Mouse (Mus musculus): ENCODE data around the gene Nhs. TPM values are rescaled to one million over a fixed set of nuclear protein-coding genes. Genes with fewer than 3 reads are reported as not detected.

Nhs gene
- total RNA-seq, 1 experiment from 2014 or later: 1.2 TPM

DNA sequence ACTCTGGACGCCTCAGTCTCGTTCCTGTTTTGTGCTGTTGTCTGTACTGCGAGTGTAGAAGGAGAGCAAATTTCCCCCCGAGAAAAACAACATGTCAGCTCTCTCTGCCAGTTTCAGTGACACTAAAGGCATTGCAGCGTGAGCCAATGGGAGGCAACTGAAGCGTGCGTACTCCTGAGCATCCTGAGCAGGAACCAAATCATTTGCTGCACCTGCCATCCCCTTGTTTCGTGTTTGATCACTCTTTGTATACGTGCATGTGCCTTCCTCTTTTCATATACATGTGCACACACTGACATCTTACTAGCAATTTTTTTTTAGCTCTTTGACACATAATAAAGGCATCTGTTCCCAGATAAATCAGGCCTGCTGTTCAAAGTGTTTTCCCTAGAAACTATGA, 142.1 kb downstream of the Nhs start:
- no peak for DNase-seq

DNA sequence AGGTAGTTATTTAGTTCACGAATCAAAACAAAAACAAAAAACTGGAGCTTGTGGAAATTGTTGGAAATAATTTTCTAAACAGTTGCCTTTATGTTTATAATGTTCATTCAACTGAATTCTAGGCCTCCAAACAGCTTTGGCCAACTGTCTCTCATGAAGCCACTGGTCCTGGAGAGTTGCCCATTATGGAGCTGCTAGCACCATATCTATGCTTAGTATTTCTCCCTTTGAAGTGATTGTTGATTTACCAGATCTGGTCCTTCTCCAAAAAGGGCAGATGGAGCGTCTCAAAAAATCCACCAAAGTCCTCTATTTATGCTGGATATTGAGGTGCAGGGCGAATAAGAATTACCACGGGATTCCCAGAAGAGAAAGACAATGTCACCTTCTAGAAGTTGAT, 147.0 kb downstream of the Nhs start:
- no peak for DNase-seq

DNA sequence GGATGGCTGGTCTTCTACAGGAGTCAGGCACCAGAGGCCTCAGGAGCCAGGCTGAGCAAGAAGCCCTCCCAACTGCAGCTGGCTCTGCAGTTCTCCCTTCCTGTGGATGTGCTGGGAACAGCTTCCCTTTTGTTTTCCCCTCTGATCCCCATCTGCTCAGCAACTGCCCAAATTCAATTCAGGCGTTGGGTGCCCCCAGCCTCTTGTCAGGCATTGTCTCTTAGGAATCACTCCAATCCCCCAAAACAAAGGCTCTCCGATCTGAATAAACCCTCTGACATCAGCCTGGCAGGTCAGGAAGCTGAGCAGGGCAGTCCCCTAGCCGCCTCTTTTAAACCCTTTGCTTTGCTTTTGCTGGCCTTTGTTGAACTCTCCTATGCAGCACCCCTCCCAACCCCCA, 149.7 kb downstream of the Nhs start:
- DNase-seq: no peak

- DNase-seq: no peak
Observed at GRCm38 (mm10) chrX:162003818-162004217, 155.7 kb downstream of the Nhs start.

DNA sequence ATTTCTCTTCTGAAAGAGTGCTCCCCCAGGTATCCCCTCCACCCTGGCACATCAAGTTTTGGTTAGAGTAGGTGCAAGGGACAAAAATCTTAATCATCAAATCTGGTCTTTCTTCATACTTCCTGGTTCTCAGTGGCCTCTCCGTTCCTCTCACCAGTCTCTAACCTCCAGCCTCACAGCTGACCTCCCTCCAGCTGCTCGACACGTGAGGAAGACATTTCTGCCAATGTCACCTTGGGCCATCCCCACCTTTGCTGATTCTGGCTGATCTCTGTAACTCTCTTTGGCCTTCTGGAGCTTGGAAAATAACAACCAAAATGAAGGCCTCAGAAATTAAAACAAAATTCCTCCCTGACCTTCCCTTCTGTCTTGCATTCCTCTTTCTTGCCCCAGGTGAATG, 160.7 kb downstream of the Nhs start:
- no peak for DNase-seq

GRCm38 (mm10) chrX:161997170-161997795, 162.2 kb downstream of the Nhs start:
- no peak for DNase-seq

DNA sequence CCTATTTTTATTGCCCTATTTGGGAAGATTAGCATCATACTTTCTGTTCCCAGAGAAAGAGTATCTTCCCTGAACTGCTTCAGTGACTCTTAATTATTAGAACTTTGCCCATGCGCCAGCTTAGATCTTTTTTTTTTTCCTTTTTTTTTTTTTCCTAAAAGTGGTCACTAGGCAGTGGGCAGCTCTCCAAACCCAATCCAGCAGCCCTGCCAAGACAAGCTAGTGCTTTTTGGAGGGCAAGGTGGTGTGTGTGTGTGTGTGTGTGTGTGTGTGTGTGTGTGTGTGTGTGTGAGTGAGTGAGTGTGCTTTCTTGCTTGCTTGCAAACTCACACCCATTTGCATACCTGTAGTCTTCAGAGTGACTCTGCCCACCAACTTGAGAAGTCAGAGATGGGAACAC, 169.4 kb downstream of the Nhs start:
- peak; percentile 6 for DNase-seq

GRCm38 (mm10) chrX:161984961-161985360, 174.6 kb downstream of the Nhs start:
- DNase-seq: no peak

DNA sequence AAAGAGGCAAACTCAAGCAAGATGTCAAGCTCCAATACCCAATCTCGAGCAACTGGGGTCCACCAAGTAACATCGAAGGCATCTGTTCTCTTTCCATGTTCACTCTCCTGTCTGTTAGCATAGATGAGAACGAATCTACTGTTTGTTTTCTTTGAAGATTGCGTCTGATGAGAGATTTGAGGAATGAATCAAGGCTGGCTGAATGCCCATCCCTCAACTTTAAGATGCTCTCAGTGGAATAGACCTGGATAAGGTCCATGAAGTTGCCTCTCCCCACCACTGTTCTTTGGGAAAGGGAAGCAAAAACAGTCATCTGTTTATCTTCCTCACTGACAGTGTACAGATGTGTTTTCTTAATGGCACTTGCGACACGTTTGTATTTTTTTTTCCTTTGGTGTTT, 178.1 kb downstream of the Nhs start:
- DNase-seq: no peak

- DNase-seq: no peak
Observed at GRCm38 (mm10) chrX:161979946-161980345, 179.6 kb downstream of the Nhs start.

GRCm38 (mm10) chrX:161977236-161977841, 182.2 kb downstream of the Nhs start:
- DNase-seq: no peak

DNA sequence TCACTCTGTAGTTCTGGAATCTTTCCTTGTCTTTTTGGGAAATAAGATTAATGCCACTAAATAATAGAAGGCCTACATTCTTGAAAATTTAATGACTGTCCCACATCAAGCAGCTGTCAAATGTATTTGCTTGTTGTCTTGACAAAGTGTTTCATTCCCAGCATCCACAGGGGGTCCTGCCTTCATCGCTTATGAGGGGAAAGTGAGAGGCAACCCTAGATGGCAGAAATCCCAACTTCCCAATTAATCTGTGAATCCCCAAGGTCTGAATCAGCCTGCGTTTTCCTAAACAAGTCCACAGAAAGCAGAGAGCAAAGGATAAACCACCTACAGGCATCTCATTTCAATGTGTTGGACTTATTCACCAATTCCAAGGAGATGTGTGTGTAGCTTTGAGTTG, 183.2 kb downstream of the Nhs start:
- DNase-seq: no peak

- no peak for DNase-seq
Observed at GRCm38 (mm10) chrX:161973572-161973971, 186.0 kb downstream of the Nhs start.

DNA sequence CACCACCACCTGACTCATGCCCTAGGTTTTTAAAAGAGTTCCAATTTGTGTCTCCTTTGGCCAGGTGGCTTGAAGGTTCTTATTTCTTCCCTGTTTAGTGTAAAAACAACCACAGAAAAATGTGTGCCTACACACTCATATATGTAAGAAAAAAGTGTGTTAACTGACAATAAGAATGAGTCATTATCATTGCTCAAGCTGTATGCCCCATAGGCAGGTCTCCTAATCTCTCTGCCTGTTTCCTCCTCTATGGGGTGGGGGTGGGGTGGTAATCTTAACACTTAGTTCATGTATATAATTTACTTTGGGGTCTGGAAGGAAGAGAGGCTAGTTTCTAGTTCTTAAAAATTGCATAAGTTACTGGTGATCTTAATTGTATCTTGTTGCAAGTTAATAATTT, 186.8 kb downstream of the Nhs start:
- DNase-seq: no peak

GRCm38 (mm10) chrX:161971961-161972502, 187.5 kb downstream of the Nhs start:
- DNase-seq: no peak

GRCm38 (mm10) chrX:161971131-161971530, 188.4 kb downstream of the Nhs start:
- no peak for DNase-seq

- DNase-seq: no peak
Observed at GRCm38 (mm10) chrX:161967692-161968091, 191.8 kb downstream of the Nhs start.

DNA sequence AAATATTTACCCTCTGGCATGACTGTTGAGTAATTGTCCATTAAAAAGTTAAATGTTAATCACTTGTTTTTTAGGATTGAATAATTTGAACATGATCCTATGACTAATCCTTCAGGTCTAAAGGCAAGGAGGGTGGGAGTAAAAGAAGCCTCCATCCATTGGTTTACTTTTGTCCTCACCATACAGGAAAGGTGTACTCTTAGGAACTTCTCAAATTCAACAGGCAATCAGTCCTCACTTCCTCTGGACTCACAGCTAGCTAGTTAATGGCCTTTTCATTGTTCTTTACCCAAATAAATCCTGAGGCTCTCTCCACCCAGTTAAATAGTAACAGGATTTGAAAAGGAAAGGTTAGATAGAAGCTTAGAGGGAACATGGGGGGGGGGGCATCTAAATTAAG, 196.2 kb downstream of the Nhs start:
- no peak for DNase-seq

GRCm38 (mm10) chrX:161962855-161963254, 196.7 kb downstream of the Nhs start:
- no peak for DNase-seq

GRCm38 (mm10) chrX:161961756-161962155, 197.8 kb downstream of the Nhs start:
- no peak for DNase-seq

- DNase-seq: peak; percentile 42
Observed at GRCm38 (mm10) chrX:161961176-161961575, 198.4 kb downstream of the Nhs start.

GRCm38 (mm10) chrX:161952356-161952755, 207.2 kb downstream of the Nhs start:
- no peak for DNase-seq

DNA sequence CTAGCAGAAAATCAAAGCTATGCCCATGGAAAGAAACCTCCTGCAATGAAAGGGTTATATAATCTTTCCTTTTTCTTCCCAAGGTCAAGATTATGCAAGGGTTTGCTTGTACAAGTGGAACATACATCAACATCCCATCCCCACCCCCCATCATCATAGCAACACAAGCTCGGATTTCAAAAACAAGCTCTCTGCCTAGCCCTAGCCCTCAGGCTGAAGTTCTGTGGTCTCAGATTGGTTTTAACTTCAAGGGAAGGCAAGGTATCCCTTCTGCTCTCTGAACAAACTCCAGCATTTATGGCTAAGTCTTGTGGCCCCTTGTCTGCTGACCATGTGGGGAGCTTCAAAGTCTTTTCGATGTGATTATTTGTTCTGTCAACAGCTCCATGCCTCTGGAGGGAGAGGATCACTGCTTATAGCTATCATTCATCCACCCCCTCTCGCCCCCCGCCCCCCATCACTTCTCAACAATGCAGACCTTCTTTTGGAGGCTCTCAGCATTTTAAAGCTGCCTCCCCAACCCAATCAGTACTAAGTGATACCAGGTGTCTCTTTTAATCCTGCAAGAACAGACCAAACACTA, 216.3 kb downstream of the Nhs start:
- no peak for DNase-seq

DNA sequence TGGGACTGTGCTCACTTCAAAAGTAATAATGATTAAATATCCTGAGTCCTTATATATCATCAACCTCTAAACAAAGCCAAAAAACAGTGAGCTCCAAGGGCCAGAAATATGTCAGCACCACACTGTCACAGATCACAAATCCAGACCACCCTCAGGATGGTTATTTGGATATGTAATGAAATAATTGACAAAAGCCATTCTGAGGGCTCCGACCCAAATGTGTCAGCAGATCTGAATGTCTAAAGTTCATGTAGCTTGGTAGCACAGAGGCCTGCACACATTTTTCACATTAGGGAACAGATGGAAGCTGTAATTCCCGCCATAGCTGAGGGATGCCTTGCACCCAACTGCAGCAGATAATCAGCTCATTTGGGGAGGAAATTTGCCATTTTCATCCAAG, 218.8 kb downstream of the Nhs start:
- DNase-seq: no peak

All from adrenal gland, postnatal 25 days (tissue).